Mouse (Mus musculus) cerebellum, adult 9-10 months (tissue): ENCODE results near the gene Omp.
"Not testable (repeated sequence)": the region's sequence is repeated elsewhere in the genome, so short reads cannot be mapped to it uniquely, and the experiment has no call there.

Experiments used
- DNase-seq: peaks from one replicate; pipeline ENCODE4 v3.0.0; 2022

Gene Omp

DNA sequence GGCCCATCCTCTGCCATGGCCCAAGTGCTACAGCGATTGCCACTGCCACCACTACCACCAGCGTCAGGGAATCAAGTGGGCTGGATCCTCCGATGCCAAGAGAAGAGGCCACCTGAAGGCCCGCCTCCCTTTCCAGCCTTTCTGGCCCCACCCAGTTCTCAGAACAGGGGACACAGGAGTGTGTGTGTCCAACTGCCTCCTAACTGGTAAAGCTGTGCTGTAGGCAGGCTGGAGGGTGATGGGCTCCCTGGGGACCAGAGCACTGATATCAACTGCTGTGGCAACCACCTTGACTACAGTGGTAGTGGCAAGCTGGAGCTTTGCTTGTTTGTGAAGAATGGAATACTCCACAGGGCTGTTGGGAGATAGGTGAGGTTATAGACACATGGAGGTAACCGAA is at the start of gene Omp:
Omp (minus strand) TSS at position 101 of the 400 bp plus-strand sequence.
- no peak for DNase-seq

DNA sequence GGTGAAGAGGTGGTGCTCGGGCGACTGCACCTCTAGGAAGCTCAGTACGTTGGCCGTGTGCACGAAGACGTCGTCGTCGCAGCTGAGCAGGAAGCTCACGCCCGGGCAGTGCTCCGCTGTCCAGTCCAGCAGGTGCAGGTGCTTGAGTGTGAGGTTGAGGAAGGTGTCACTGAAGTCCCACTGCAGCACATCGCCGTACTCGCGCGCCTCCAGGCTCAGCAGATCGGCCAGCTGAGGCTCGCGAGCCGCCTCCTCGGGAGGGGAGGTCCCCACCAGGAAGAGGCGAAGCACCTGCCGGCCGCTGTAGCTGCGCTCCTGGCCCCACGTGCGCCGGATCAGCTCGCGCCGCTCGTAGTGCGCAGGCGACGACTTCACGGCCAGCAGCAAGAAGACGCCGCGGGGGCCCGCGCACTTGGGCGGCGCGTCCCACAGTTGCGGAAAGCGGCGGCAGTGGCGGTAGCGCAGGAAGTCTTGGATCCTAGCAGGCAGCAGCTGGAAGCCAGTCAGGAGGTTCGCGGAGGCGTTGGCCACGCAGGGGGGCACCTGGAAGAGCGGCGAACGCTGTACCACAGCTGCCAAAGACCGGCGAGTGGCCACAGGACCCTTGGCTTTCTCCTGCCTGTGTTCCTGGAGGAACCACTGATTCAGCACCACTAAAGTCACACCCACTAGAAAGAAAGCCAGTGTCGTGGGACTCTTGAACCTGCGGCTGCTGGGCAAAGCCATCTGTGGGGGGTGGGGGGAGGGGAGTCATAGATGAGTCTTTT is 48.9 kb upstream of the Omp start:
- DNase-seq = no peak

DNA sequence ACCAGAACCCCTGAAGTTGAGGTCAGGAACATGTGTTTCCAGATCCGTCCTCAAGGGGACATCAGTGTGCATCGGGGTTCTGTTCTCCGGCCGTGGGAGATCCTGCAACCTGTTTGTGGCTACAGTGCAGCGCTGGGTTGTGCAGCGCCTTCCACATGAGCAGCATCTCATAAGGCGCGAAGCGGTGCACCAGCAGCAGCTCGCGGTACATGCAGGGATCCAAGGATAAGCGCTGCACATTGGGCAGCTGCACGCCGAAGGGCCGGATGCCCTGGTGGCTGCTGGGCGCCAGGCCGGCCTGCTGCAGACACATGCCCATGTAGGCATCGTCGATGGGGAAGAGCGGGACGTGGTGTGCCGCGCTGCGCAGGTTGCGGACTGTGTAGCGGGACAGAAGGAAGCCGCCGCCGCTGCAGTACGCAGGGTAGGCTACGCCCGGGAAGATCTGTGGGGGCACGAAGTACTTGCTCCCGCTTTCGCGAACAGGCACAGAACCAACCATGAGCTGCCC is 48.3 kb upstream of the Omp start:
- DNase-seq = no peak

DNA sequence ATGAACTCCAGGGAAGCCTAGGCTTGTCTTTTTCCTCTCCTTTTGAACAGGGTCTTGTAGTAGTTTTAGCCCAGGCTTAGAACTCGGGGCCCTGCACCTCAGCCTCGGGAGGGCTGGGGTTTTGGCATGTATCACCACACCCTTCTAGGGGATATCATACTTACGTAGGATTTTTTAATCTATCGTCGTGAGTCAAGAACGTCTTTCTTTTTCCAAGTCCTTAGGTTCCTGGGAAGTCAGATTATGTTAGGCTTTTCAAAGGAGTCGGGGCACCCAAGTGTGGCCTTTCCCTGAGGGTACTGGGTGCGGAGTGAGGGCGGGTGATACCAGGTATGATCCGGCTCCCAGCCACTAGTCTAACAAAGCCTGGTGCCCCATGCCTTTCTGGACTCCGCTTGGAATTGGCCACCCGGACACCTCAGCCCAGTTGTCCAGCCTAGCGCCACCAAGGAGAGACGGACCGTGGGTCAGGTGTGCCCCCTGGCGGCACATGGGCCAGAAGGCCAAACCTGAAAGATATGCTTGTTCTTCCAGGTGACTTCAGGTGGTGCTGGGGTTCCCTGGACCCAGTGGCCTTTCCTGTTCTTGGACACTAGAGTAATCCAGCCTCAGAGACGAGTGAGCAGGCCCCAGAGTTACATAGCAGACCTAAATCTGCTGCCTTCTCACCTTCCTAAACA is 46.4 kb upstream of the Omp start:
- no peak for DNase-seq

DNA sequence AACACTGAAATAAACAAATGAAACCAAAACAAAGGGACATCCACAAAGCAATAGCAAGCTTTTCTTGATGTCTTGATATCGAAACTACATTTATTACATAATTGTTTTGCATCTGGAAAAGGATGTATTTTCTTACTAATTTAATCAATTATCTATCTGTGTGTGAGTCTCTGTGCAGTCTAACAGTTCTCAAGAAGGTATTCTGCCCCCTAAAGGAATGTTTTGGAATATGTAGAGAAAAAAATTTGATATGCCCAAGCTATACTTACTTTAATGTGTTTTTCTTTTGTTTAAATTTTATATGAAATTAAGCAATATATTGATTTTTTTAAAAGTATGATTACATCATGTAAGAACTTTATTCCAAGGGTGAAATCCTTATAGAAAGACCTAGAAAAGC is 45.3 kb upstream of the Omp start:
- DNase-seq = no peak

DNA sequence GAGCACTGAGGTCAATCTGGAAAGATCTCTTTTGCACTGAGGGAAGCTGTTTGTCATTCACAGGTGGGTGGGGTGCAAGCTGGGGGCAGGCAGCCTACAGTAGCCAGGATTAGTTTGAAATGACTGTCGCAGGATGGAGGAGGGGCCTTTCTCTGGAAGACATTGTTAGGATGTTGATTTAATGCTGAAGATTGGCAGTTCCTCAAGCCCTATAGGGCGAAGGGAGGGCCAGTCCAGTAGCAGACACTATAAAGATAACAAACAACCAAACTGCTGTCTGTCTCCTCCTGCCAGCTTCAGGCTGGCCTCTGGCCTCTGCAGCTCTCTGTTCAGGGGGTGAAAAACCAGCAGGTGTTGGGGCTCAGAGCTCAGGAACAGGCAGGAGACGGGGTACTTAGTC is 44.4 kb upstream of the Omp start:
- no peak for DNase-seq

DNA sequence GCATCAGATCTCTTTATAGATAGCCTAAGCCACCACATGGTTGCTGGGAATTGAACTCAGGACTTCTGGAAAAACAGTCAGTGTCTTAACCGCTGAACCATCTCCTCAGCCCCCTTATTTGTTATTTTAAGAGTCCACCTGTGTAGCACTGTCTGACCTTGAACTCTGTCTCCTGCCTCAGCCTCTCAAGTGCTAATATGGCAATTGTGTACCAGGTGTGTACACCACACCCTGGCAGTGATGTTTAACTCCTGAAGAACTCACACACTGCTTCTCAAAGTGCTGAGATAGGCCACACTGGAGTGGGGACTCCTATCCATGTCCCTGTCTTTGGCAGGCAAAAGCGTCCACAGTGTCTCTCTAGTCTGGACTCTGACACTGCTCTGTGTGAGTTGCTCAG is 43.4 kb upstream of the Omp start:
- no peak for DNase-seq

DNA sequence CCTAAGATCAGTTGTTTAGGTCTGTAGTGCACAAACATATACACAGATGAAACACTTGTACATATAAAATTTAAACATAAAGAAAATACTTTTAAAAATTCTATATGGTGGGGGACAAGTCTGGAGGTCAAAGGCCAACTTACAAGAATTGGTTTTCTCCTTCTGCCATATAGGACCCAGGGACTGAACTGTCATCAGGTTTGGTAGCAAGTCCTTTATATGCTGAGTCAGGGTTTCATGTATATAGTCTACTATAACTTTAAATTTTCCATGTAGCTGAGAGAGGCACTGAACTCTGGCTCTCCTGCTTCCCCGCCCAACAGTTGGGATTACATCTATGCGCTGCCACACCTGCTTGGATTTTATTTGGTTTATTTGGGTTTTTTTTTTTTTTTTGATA is 42.9 kb upstream of the Omp start:
- no peak for DNase-seq

DNA sequence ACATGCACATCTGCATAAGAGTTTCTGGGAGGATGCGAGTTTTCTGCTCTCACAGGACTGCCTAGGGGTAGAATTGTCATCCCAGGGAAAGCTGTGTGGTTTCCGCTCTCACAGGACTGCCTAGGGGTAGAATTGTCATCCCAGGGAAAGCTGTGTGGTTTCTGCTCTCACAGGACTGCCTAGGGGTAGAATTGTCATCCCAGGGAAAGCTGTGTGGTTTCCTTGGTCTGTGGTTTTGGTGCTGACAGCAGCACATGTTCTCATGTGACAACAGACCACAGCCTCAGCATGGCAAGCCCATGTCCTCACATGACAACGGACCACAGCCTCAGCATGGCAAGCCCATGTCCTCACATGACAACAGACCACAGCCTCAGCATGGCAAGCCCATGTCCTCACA is 42.0 kb upstream of the Omp start:
- DNase-seq = not testable (repeated sequence)

DNA sequence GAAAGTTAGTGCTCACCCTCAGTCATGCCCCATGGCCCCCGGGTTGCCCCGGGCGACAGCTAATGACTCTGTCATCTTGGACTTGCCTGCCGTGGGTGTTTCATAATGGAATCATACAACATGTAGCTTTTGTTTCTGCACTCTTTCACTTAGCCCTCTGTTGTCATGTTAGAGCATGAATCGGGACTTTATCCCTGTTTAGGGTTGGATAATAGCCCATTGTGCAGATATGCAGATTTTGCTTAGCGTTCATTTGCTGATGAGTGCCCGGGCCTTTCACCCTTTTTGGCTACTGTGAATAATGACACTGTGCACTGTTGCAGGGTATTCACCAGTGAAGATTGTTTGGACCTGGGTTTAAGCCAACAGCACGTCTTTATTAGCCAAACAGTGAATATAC is 41.3 kb upstream of the Omp start:
- no peak for DNase-seq

DNA sequence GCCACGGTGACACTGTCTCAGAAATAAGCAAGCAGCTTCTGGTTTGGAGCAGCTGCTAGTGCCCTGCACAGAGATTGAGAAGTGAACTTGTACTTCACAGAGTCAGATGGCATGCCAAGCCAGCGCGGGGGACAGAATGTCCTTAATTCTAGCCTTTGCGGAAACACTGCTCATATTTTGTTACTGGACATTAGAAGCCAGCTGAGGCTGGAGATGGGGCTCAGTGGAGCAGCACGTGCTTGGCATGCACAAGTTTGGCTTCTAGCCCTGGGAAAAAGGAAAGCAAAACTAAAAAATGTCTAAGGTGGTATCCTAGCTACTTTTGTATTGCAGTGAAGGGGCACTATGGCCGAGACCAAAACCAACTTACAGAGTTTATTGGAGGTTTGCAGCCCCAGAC is 40.0 kb upstream of the Omp start:
- DNase-seq = no peak

DNA sequence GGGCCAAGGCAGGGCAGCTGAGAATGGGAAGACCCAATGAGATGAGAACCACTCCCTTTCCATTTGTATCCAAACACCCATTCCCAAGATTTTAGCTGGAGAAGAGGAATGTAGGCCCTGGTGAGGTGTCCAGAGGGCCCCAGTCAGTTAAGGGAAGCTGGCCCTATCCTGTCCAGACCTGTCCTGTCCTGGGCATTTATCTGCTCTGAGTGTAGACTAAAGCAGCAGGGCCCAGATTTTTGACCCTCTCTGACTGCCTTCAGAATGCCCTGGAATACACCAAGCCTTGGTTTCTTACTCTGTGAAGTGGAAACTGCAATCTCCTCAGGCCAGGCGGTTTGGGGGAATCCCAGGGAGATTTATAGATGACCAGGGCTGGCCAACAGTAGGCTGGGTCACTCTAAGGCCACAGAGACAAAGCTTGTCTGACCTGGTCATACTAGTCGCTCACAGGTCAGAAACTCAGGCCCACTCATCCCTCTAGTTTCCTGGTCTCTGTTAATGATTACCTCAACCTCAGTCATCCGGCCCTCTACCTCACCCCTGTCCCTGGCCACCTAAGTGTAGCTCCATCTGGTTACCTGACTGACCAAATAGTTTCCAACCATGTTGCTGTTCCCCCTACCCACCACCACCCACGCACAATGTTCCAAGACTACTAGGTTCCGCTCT is 33.4 kb upstream of the Omp start:
- DNase-seq = no peak

DNA sequence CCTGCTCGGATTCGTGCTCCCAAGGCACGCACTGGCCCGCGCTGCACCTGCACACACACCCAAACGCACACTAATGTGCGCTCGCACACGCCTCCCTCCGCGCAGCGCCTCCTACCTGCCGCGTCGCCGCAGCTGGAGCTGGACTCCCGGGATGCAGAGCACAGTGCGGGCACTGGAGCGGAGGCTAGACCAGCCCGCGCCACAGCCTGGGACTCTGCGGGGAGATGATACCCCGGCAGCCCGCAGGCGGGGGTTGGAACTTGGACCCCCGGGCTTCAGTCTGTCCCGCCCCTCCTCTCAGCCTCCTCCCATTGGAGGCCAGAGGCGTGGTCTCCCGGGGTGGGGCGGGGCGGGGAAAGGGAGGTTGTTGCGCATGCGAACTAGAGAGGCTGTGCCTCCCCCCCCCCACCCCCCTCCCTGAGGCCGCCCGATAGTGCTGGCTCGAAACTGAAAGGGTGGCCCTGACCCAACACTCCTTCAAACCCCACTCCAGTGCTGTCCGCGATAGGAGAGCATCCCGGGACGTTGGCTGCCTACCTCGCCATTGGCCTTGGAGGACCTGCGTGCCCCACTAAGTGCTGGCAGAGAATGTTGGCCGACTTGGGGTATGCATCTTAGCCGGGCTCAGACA is 32.7 kb upstream of the Omp start, which contains the start of gene Capn5:
Capn5 (minus strand) TSS at position 346 of the 631 bp plus-strand sequence.
- DNase-seq = peak; percentile 73

DNA sequence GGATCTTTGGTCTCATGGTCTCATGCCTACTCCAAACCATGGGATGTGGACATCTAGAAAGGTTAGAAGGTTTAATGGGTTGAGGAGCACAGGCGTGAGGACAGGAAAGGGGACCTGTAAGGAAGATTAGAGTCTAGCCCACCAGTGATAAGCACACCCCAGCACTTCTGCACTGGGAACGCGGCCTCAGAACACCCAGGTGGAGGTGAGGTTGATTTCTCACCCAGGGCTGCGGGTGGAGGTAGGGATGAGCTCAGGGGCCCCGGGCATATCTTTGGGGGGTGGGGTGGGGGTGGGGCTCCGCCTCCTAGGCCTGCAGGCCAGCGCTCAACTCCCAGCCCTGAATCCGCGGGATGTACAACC is 32.2 kb upstream of the Omp start:
- no peak for DNase-seq

DNA sequence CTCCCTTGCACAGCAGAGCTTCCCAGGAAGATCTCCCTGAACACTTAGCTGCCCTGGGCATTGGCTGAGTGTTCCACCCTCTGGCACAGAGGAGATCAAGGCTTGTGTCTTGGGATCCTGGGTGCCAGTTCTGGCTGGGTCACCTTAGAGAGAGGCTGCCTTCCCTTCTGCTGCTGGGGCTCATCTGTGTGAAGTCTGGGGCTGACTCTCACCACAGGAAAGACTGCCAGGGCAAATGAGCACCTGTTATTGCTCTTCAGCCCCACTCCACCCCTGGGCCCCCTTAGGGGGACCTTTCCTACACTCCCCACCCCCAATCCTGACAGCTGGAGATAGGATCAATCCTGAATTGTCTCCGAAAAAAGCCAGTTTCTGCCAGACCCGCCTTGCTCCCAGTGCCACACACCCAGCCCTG is 31.8 kb upstream of the Omp start:
- DNase-seq = no peak

DNA sequence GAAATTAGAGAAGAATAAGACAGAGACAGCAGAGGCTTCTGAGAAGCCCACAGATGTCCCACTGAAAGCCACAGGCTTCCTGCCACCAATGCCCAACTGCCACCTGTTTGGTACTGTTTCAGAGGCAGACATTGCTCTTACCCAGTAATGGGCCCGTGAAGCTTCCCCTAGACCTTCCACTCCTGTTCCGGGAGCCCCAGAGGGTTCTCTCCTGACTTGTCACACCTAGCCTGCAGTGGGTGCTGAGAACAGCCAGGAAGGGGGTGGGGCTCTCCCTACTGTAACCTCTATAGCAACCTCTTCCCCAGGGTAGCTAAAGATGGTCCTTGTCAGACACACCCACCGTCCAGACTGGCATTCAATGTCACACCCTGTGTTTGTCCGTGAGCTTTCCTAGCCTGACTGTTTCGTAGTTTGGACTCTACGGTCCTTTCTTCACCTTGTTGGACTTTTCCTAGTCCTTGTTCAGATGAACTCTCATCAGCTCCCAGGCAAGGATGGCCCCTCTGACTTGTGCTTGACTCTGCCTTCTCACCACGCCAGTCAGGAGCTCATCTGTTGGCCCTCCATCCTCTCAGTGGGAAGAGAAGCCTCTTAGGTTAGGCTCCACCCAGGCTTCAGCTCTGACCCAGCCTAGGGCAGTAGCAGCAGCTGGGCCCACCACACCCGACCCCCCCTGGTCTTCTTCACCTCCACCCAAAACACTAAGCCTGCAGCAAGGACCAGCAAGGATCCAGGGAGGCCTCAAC is 31.2 kb upstream of the Omp start:
- DNase-seq = peak; percentile 43

DNA sequence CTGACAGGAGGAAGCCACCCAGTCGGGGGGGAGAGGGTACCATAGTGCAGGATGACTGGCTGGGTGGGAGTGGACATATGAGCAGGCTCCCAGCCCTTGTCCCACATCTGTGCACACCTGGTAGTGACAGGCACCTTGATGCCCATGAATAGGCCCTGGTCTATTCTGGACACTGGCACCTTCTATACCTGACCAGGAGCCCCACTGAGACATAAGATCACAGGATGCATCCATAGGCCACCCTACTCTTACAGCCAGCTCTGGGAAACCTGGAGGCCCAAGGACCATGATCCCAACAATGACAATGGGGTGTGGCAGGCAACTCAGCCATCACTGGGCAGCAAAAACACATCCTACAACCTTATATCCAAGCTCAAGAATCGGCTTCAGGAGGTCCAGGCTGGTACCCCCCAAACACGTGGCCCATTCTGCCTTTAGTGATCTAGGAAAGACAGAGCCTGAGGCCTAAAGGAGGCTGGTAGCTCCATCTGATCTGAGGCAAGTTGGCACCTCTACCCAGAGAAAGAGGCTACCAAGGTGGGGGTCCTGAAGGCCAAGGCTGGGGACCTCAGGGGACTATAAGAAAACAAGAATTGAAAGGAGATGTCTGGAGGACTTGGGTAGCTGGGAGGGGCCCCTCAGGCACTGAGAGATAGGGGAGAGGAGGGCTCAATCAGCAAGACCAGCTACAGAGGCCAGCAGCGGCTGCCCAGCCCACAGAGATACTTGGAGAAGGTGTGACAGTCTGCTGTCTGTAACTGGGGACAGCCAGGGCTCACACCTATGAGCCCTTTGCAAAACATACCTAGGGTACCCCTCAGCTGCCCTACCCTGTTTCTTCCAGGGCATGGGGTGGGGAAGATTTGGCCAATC is 29.8 kb upstream of the Omp start:
- DNase-seq = no peak

DNA sequence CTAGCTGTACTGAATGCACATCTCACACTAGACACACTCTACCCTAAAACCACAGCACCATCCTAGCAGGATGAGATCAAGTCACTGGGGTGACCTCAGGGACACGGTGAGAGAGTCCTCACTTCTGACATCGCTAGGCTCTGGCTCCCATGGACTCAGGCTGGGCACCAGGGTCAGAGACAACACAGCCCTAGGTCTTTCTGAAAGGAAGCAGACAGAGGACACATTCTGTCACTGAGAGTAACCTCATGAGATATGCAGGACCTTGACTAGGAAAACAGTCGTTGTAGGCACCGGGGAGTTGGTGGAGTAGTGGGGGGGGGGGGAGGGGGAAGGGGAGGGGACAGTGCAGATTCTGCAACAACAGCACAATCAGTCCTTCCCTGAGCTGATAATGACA is 28.1 kb upstream of the Omp start:
- no peak for DNase-seq

DNA sequence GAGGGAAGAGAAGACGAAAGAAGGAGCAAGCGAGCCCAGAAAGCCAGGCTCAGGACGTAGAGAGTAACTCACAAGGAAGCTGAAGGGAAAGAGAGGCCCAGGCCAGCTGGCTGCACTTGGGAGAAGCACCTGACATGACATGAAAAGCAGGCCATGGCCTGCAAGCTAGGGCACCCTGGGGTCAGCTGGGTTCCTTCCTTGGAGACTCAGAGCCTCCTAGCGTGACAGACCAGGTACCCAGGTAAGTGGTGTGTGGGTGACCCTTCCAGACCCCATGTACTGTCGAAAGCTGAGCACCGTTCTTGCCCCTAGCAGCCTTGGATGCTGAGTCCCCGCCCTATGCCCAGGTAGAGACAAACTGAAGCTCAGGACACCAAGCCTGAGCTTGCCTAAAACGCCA is 27.4 kb upstream of the Omp start:
- DNase-seq = no peak

DNA sequence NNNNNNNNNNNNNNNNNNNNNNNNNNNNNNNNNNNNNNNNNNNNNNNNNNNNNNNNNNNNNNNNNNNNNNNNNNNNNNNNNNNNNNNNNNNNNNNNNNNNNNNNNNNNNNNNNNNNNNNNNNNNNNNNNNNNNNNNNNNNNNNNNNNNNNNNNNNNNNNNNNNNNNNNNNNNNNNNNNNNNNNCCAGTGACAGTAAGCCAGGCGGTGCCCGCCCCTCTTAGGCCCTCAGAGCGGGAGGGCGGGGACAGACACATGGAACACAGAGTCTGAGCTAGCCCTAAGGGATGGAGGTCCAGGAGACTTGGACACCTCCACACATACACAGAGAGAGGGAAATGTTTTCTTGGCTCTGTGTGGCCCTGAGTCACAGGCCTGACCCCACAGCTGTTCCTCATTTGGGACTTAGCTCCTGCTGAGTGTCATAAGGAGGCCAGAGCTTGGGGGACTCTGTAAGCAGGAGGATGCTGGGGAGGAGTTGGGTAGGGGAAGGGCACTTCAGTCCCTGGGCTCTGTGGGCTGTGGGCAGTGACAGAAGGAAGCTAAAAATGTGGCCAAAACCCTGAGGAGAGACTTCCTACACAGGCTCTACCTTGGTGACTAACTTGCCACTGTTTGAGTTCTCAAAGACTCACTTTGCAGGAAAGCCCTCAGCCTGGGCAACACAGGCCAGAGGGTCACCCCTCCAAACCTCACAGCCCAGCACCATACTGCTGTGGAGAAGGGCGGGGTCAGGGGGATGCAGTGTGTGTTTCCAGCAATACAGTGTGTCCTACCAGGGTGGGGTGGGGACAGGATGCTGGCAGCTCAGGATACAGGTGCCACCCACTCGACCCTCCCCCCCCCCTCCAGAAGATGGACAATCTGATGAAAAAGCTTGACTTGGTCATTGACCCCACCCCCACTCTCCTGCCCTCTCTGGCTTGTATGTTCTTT is 26.1 kb upstream of the Omp start:
- DNase-seq = no peak
